In genomic region chr14:47645620-47646019, GRCm38 (mm10) we compare ENCODE assay signal across 24 mouse cellular contexts.
"Had no signal": no experiment of that assay in that cellular context is flagged by ENCODE, and none has a peak within 500 bp of the region (broad histone marks: within the 10 kb centered on the region; RNA-seq: fewer than 3 reads in every experiment).

No protein-coding gene starts in this region.

- ATAC-seq: hindbrain, embryonic 16.5 days; inflammation-experienced regulatory T-cells, adult 6 months; intestine, embryonic 16.5 days had no signal

- H3K9me3 ChIP-seq: heart, embryonic 12.5 days; hindbrain, embryonic 10.5 days; hindbrain, embryonic 12.5 days; kidney, embryonic 15.5 days; limb, embryonic 10.5 days; limb, embryonic 12.5 days; liver, embryonic 13.5 days; liver, embryonic 15.5 days had no signal

- H3K9ac ChIP-seq: heart, embryonic 12.5 days; hindbrain, embryonic 12.5 days; hindbrain, embryonic 14.5 days; kidney, embryonic 15.5 days; limb, embryonic 12.5 days; liver, embryonic 13.5 days; liver, embryonic 15.5 days had no signal

- H3K4me3 ChIP-seq: heart, adult 2 months; heart, embryonic 12.5 days; hindbrain, embryonic 10.5 days; hindbrain, embryonic 12.5 days; kidney, embryonic 15.5 days; left cerebral cortex, adult 2 months; limb, embryonic 10.5 days; limb, embryonic 12.5 days; liver, embryonic 13.5 days; liver, embryonic 15.5 days had no signal

- H3K27me3 ChIP-seq: heart, embryonic 12.5 days; hindbrain, embryonic 12.5 days; kidney, embryonic 15.5 days; limb, embryonic 12.5 days had no signal

- H3K4me2 ChIP-seq: heart, embryonic 12.5 days; hindbrain, embryonic 12.5 days; hindbrain, embryonic 14.5 days; kidney, embryonic 15.5 days; limb, embryonic 12.5 days; liver, embryonic 11.5 days; liver, embryonic 13.5 days; liver, embryonic 15.5 days had no signal

- H3K27ac ChIP-seq: heart, adult 2 months; hindbrain, embryonic 10.5 days; hindbrain, embryonic 12.5 days; hindbrain, embryonic 14.5 days; kidney, embryonic 15.5 days; kidney, postnatal 0 days; left cerebral cortex, adult 2 months; limb, embryonic 10.5 days; limb, embryonic 12.5 days; liver, embryonic 13.5 days; liver, embryonic 15.5 days had no signal

- H3K36me3 ChIP-seq: heart, embryonic 12.5 days; hindbrain, embryonic 10.5 days; hindbrain, embryonic 12.5 days; kidney, embryonic 15.5 days; limb, embryonic 10.5 days; limb, embryonic 12.5 days; liver, embryonic 13.5 days; liver, embryonic 15.5 days had no signal

- DNase-seq: gastrocnemius, postnatal 14 days; gastrocnemius, postnatal 36 days; heart, adult 2 months; kidney, adult 11 months; kidney, adult 2 months; kidney, adult 9 months; kidney, postnatal 14 days; kidney, postnatal 36 days; liver; liver, embryonic 13.5 days had no signal
